Mouse (Mus musculus) CH12.LX (cell line): ENCODE results near the gene Kiz.

Experiments used
- CTCF ChIP-seq, 2 experiments: IDR thresholded peaks in 1 of 2; conservative IDR thresholded peaks in 1 of 2; 2 replicates each; pipeline ENCODE4 v1.5.1; 2011 to 2012; ENCODE audit warnings: low read depth in 2 of 2, low read length in 2 of 2, improper control_type of control experiment in 1 of 2, inconsistent platforms in 1 of 2, mild to moderate bottlenecking in 1 of 2, moderate library complexity in 1 of 2
- EP300 ChIP-seq: IDR thresholded peaks from 2 replicates; pipeline ENCODE4 v1.6.1; 2011; ENCODE audit warnings: low read length, improper control_type of control experiment
- KAT2A ChIP-seq: IDR thresholded peaks from 2 replicates; pipeline ENCODE4 v1.6.1; 2012; ENCODE audit warnings: low read length, improper control_type of control experiment, inconsistent platforms; ENCODE audit not compliant: insufficient replicate concordance
- MXI1 ChIP-seq: IDR thresholded peaks from 2 replicates; pipeline ENCODE4 v1.6.1; 2011; ENCODE audit warnings: mild to moderate bottlenecking, low read depth, low read length, improper control_type of control experiment
- NELFE ChIP-seq: IDR thresholded peaks from 2 replicates; pipeline ENCODE4 v1.6.1; 2011; ENCODE audit warnings: low read depth, low read length, improper control_type of control experiment
- POLR2A ChIP-seq: IDR thresholded peaks from 2 replicates; pipeline ENCODE4 v1.6.1; 2011; ENCODE audit warnings: low read depth, mild to moderate bottlenecking, improper control_type of control experiment, low read length
- USF1 ChIP-seq: IDR thresholded peaks from 2 replicates; pipeline ENCODE4 v1.6.1; 2014; ENCODE audit warnings: low read depth, mild to moderate bottlenecking, inconsistent platforms, low read length, improper control_type of control experiment
- USF2 ChIP-seq: conservative IDR thresholded peaks from 2 replicates; pipeline ENCODE4 v1.6.1; 2011; ENCODE audit warnings: low read depth, low read length, improper control_type of control experiment
- ZC3H11A ChIP-seq: IDR thresholded peaks from 2 replicates; pipeline ENCODE4 v1.6.1; 2012; ENCODE audit warnings: low read depth, mild to moderate bottlenecking, inconsistent platforms, low read length, improper control_type of control experiment

- TF ChIP-seq CTCF (conservative IDR thresholded peaks at IDR 0.05 in 1 of 2, IDR thresholded peaks at IDR 0.05 in 1 of 2; ENCODE audit: low read depth in 2 of 2, low read length in 2 of 2) (peak; percentile 22 to 60; a peak in 3 of 4 replicates), USF2 (no peak), USF1 (no peak), NELFE (no peak), ZC3H11A (no peak), MXI1 (no peak), EP300 (no peak), KAT2A (no peak), POLR2A (no peak)
Observed at GRCm38 (mm10) chr2:146898977-146899376, 43.3 kb downstream of the Kiz start.
